Mouse (Mus musculus) liver, embryonic 15.5 days (tissue): ENCODE results near the gene Ift20. TPM values are rescaled to one million over a fixed set of nuclear protein-coding genes. Genes with fewer than 3 reads are reported as not detected.
"Not testable (repeated sequence)": the region's sequence is repeated elsewhere in the genome, so short reads cannot be mapped to it uniquely, and the experiment has no call there.

Source experiments
- ATAC-seq: fragments of 200-750 bp; cut with Nextera tagmentation; 2 replicates; pipeline ENCODE4 v1.8.0; 2017; ENCODE audit warnings: moderate number of reproducible peaks, mild to moderate bottlenecking, moderate library complexity; ENCODE audit not compliant: insufficient read depth
- H3K27ac ChIP-seq: fragments of 300-500 bp; sonication (generic); replicated peaks from 2 replicates; pipeline ENCODE4 v1.5.1; 2015; ENCODE audit warnings: mild to moderate bottlenecking, inconsistent platforms
- H3K27me3 ChIP-seq: fragments of 300-500 bp; sonication (generic); 2 replicates; pipeline ENCODE4 v1.6.1; 2015; ENCODE audit warnings: mild to moderate bottlenecking, inconsistent platforms
- H3K36me3 ChIP-seq: fragments of 300-500 bp; sonication (generic); replicated peaks from 2 replicates; pipeline ENCODE4 v1.6.1; 2015; ENCODE audit warnings: moderate library complexity, mild to moderate bottlenecking, inconsistent platforms
- H3K4me1 ChIP-seq: fragments of 300-500 bp; sonication (generic); replicated peaks from 2 replicates; pipeline ENCODE4 v1.6.1; 2015; ENCODE audit warnings: inconsistent platforms
- H3K4me2 ChIP-seq: fragments of 300-500 bp; sonication (generic); 2 replicates; pipeline ENCODE4 v1.6.1; 2015; ENCODE audit warnings: moderate library complexity, mild to moderate bottlenecking, inconsistent platforms
- H3K4me3 ChIP-seq: fragments of 300-500 bp; sonication (generic); replicated peaks from 2 replicates; pipeline ENCODE4 v1.5.1; 2015; ENCODE audit warnings: mild to moderate bottlenecking, inconsistent platforms
- H3K9ac ChIP-seq: fragments of 300-500 bp; sonication (generic); 2 replicates; pipeline ENCODE4 v1.6.1; 2015; ENCODE audit warnings: moderate library complexity, mild to moderate bottlenecking, inconsistent platforms
- H3K9me3 ChIP-seq: fragments of 300-500 bp; sonication (generic); replicated peaks from 2 replicates; pipeline ENCODE4 v1.6.1; 2016; ENCODE audit warnings: inconsistent platforms
- WGBS: fragments of 180-500 bp; shearing (Covaris S2); methylation state at CpG from one replicate; pipeline ENCODE4 v1.1.7; 2015; ENCODE audit warnings: mixed read lengths; ENCODE audit not compliant: insufficient replicate concordance; 5-methylcytosine and 5-hydroxymethylcytosine counted together
- polyA plus RNA-seq: library from polyadenylated mRNA; unstranded; fragments of >200 nt; fragmentation: Nextera tagmentation; extraction: Ambion mirVana; gene quantifications from 2 replicates; pipeline ENCODE4 v1.2.1, GENCODE M21; 2015

Ift20 gene
- polyA plus RNA-seq, 1 experiment from 2014 or later: 66.1 TPM

GRCm38 (mm10) chr11:78568827-78569226 lies 32.7 kb downstream of the Ift20 start:
- ATAC-seq: no peak
- Histone ChIP-seq H3K4me2 (no peak overlapping the region), H3K9me3 (no peaks in the 10 kb centered on the region), H3K4me3 (no peak overlapping the region), H3K36me3 (no peaks in the 10 kb centered on the region; the same call in 1 of the 2 replicates), H3K4me1 (0 out of 2 replicates have a peak, but pooled peaks cover 2% of the 10 kb centered on the region), H3K27me3 (no peaks in the 10 kb centered on the region), H3K9ac (no peak overlapping the region), H3K27ac (no peak overlapping the region)
- WGBS: 75% methylated on average over 10 of the region's 10 CpGs

GRCm38 (mm10) chr11:78569806-78570205 lies 33.6 kb downstream of the Ift20 start:
- no peak overlapping the region for H3K4me3 ChIP-seq
- no peak overlapping the region for H3K27ac ChIP-seq
- ATAC-seq: peak; percentile 40; the same call in 1 of the 2 replicates
- H3K4me2 ChIP-seq: no peak overlapping the region
- no peaks in the 10 kb centered on the region for H3K9me3 ChIP-seq
- no peaks in the 10 kb centered on the region; the same call in 1 of the 2 replicates for H3K36me3 ChIP-seq
- H3K27me3 ChIP-seq: no peaks in the 10 kb centered on the region
- 0 out of 2 replicates have a peak, but pooled peaks cover 5% of the 10 kb centered on the region for H3K4me1 ChIP-seq
- WGBS: 33% methylated on average over 3 of the region's 3 CpGs
- H3K9ac ChIP-seq: no peak overlapping the region

- Histone ChIP-seq H3K4me2 (no peak overlapping the region), H3K9ac (no peak overlapping the region), H3K4me1 (peaks cover 13% of the 10 kb centered on the region; the same call in 1 of the 2 replicates), H3K27ac (no peak overlapping the region), H3K27me3 (no peaks in the 10 kb centered on the region), H3K9me3 (no peaks in the 10 kb centered on the region), H3K36me3 (no peaks in the 10 kb centered on the region; the same call in 1 of the 2 replicates), H3K4me3 (no peak overlapping the region)
- no peak for ATAC-seq
- WGBS: 85% methylated on average over 8 of the region's 8 CpGs
Observed at GRCm38 (mm10) chr11:78571441-78571840, 35.3 kb downstream of the Ift20 start.

GRCm38 (mm10) chr11:78571854-78572253 lies 35.7 kb downstream of the Ift20 start:
- WGBS: 48% methylated on average over 6 of the region's 6 CpGs
- no peak overlapping the region for H3K4me3 ChIP-seq
- no peak overlapping the region for H3K9ac ChIP-seq
- no peaks in the 10 kb centered on the region for H3K9me3 ChIP-seq
- H3K4me1 ChIP-seq: peaks cover 13% of the 10 kb centered on the region; the same call in 1 of the 2 replicates
- H3K27me3 ChIP-seq: no peaks in the 10 kb centered on the region
- H3K4me2 ChIP-seq: no peak overlapping the region
- ATAC-seq: no peak
- no peak overlapping the region for H3K27ac ChIP-seq
- H3K36me3 ChIP-seq: no peaks in the 10 kb centered on the region; the same call in 1 of the 2 replicates

GRCm38 (mm10) chr11:78574031-78574430 lies 37.9 kb downstream of the Ift20 start:
- ATAC-seq: not testable (repeated sequence)

GRCm38 (mm10) chr11:78574536-78574935 lies 38.4 kb downstream of the Ift20 start:
- 69% methylated on average over 3 of the region's 3 CpGs for WGBS
- no peak overlapping the region for H3K4me2 ChIP-seq
- no peak overlapping the region for H3K27ac ChIP-seq

More at GRCm38 (mm10) chr11:78574031-78574430, 37.9 kb downstream of the Ift20 start:
- not testable (repeated sequence) for H3K36me3 ChIP-seq, H3K27ac ChIP-seq, H3K4me2 ChIP-seq, H3K27me3 ChIP-seq, H3K4me3 ChIP-seq, H3K9ac ChIP-seq, H3K9me3 ChIP-seq
- 81% methylated on average over 4 of the region's 4 CpGs for WGBS
- H3K4me1 ChIP-seq: peaks cover 11% of the 10 kb centered on the region; the same call in 1 of the 2 replicates

GRCm38 (mm10) chr11:78574975-78575374 lies 38.8 kb downstream of the Ift20 start:
- Histone ChIP-seq H3K36me3 (0 out of 2 replicates have a peak, but pooled peaks cover 3% of the 10 kb centered on the region), H3K27ac (no peak overlapping the region), H3K4me3 (no peak overlapping the region), H3K9me3 (no peaks in the 10 kb centered on the region), H3K4me2 (no peak overlapping the region), H3K27me3 (no peaks in the 10 kb centered on the region), H3K4me1 (peaks cover 11% of the 10 kb centered on the region; the same call in 1 of the 2 replicates), H3K9ac (no peak overlapping the region)
- WGBS: 55% methylated on average over 2 of the region's 2 CpGs
- peak; percentile 47; the same call in 1 of the 2 replicates for ATAC-seq

More at GRCm38 (mm10) chr11:78574536-78574935, 38.4 kb downstream of the Ift20 start:
- Histone ChIP-seq H3K36me3 (0 out of 2 replicates have a peak, but pooled peaks cover 3% of the 10 kb centered on the region), H3K4me1 (peaks cover 11% of the 10 kb centered on the region; the same call in 1 of the 2 replicates), H3K4me3 (no peak overlapping the region), H3K9me3 (no peaks in the 10 kb centered on the region), H3K27me3 (no peaks in the 10 kb centered on the region), H3K9ac (no peak overlapping the region)
- ATAC-seq: no peak

GRCm38 (mm10) chr11:78582848-78583247 lies 46.7 kb downstream of the Ift20 start:
- Histone ChIP-seq H3K9ac (no peak overlapping the region), H3K27ac (no peak overlapping the region), H3K4me1 (no peaks in the 10 kb centered on the region), H3K36me3 (0 out of 2 replicates have a peak, but pooled peaks cover 13% of the 10 kb centered on the region), H3K27me3 (no peaks in the 10 kb centered on the region), H3K4me3 (no peak overlapping the region), H3K9me3 (no peaks in the 10 kb centered on the region), H3K4me2 (no peak overlapping the region)
- no peak for ATAC-seq
- WGBS: 28% methylated on average over 6 of the region's 6 CpGs

GRCm38 (mm10) chr11:78586099-78586498 lies 49.9 kb downstream of the Ift20 start:
- H3K36me3 ChIP-seq: 0 out of 2 replicates have a peak, but pooled peaks cover 6% of the 10 kb centered on the region
- no peaks in the 10 kb centered on the region for H3K27me3 ChIP-seq
- no peak for ATAC-seq
- H3K4me2 ChIP-seq: no peak overlapping the region
- no peak overlapping the region for H3K27ac ChIP-seq
- no peaks in the 10 kb centered on the region for H3K9me3 ChIP-seq
- H3K4me3 ChIP-seq: no peak overlapping the region
- H3K4me1 ChIP-seq: no peaks in the 10 kb centered on the region
- H3K9ac ChIP-seq: no peak overlapping the region

- not testable (repeated sequence) for ATAC-seq, H3K9ac ChIP-seq, H3K27ac ChIP-seq, H3K36me3 ChIP-seq, H3K4me3 ChIP-seq, H3K27me3 ChIP-seq, H3K4me1 ChIP-seq, H3K9me3 ChIP-seq, H3K4me2 ChIP-seq
- 59% methylated on average over 1 of the region's 1 CpGs for WGBS
Observed at GRCm38 (mm10) chr11:78587677-78588076, 51.5 kb downstream of the Ift20 start.
